Mouse (Mus musculus) thymus, adult 2 months (tissue): ENCODE data around the gene Thoc7.

ENCODE experiments used
- CTCF ChIP-seq: fragments of 200-500 bp; IDR thresholded peaks from 2 replicates; pipeline ENCODE4 v1.5.1; 2012; ENCODE audit warnings: mild to moderate bottlenecking, control low read depth, low read length, moderate library complexity, borderline replicate concordance; ENCODE audit not compliant: control insufficient read depth, poor library complexity, insufficient read depth; ENCODE audit errors: extremely low read depth
- POLR2A ChIP-seq: fragments of 200-500 bp; IDR thresholded peaks from 2 replicates; pipeline ENCODE4 v1.6.1; 2012; ENCODE audit warnings: mild to moderate bottlenecking, low read length, control low read depth, moderate library complexity; ENCODE audit not compliant: control insufficient read depth, poor library complexity, insufficient read depth; ENCODE audit errors: extremely low read depth

GRCm38 (mm10) chr14:13948345-13948744 lies 13.3 kb downstream of the Thoc7 start:
- no peak for TF ChIP-seq CTCF
- TF ChIP-seq POLR2A, result no peak
